Mouse (Mus musculus) left cerebral cortex, postnatal 14 days (tissue): ENCODE data around the gene Med29. TPM values are rescaled to one million over a fixed set of nuclear protein-coding genes. Genes with fewer than 3 reads are reported as not detected.

ENCODE experiments used
- DNase-seq, 2 experiments: peaks; one replicate each; pipeline ENCODE4 v3.0.0; 2021 to 2022; ENCODE audit warnings: low spot score in 2 of 2, mixed read lengths in 1 of 2
- intact Hi-C: fragments of 180-260 bp; cut with DNase I; formaldehyde crosslinking; loops from one replicate; pipeline ENCODE4 v1.15.1; 2025
- long read RNA-seq, 2 experiments: library from polyadenylated mRNA; stranded (forward); transcript quantifications; one replicate each; pipeline ENCODE4 v2.0.0; 2021
- total RNA-seq, 2 experiments: library from RNA; stranded (reverse); gene quantifications; 2 replicates each; pipeline ENCODE4 v1.2.3; 2021

Gene Med29
- 10 to 100 TPM; 18.0 to 19.8 TPM for total RNA-seq
- long read RNA-seq, experiment 1, transcript Med29-201 (4 exons, 1,281 nt): major isoform, 25 of 27 reads
- long read RNA-seq, experiment 1, partial matches to known transcripts: 1 of 27 reads
- long read RNA-seq, experiment 1, other reads (novel, unspliced or antisense): 1 of 27 reads
- long read RNA-seq, experiment 2, transcript Med29-201 (4 exons, 1,281 nt): major isoform, 17 of 20 reads
- long read RNA-seq, experiment 2, partial matches to known transcripts: 1 of 20 reads
- long read RNA-seq, experiment 2, other reads (novel, unspliced or antisense): 2 of 20 reads

- peak; percentile 97 to 99 for DNase-seq
- intact Hi-C loops: no loop called here
These were observed at the start of gene Med29, which contains the start of gene Paf1 for GRCm38 (mm10) chr7:28392429-28393271. TSS of gene Med29 (minus strand) at chr7:28392708. TSS of gene Paf1 (plus strand) at chr7:28392951.

- intact Hi-C loops: no loop called here
- DNase-seq: no peak
These were observed 49.4 kb upstream of the Med29 start for GRCm38 (mm10) chr7:28441776-28442485.

- DNase-seq: peak in 1 of 2 experiments; percentile 22
- intact Hi-C loops: no loop called here
These were observed 48.2 kb upstream of the Med29 start for GRCm38 (mm10) chr7:28440739-28441138.

- intact Hi-C loops: no loop called here
These were observed 46.3 kb upstream of the Med29 start for GRCm38 (mm10) chr7:28438771-28439170.

GRCm38 (mm10) chr7:28437964-28438363, 45.5 kb upstream of the Med29 start:
- intact Hi-C loops: loop anchor here (2.0 kb wide), 2 partner anchors 163 to 289 kb away; no protein-coding TSS in a partner anchor
- DNase-seq: no peak

More at GRCm38 (mm10) chr7:28438771-28439170, 46.3 kb upstream of the Med29 start:
- no peak for DNase-seq

GRCm38 (mm10) chr7:28436932-28437570, 44.5 kb upstream of the Med29 start, which contains the start of gene Gmfg:
TSS of gene Gmfg (plus strand) at chr7:28437447.
- intact Hi-C loops: loop anchor here (2.0 kb wide), 2 partner anchors 164 to 290 kb away; no protein-coding TSS in a partner anchor
- peak; percentile 82 to 87 for DNase-seq

GRCm38 (mm10) chr7:28436271-28436904, 43.9 kb upstream of the Med29 start:
- intact Hi-C loops: loop anchor here (2.0 kb wide), 2 partner anchors 164 to 290 kb away; no protein-coding TSS in a partner anchor
- peak; percentile 100 for DNase-seq

- DNase-seq: peak in 1 of 2 experiments; percentile 13
- intact Hi-C loops: loop anchor here (2.0 kb wide), 2 partner anchors 165 to 291 kb away; no protein-coding TSS in a partner anchor
These were observed 43.3 kb upstream of the Med29 start for GRCm38 (mm10) chr7:28435660-28436259.

- intact Hi-C loops: no loop called here
- no peak for DNase-seq
These were observed 39.7 kb upstream of the Med29 start for GRCm38 (mm10) chr7:28432252-28432651.

GRCm38 (mm10) chr7:28430512-28430911, 38.0 kb upstream of the Med29 start:
- intact Hi-C loops: no loop called here
- no peak for DNase-seq

- intact Hi-C loops: no loop called here
- no peak for DNase-seq
These were observed 35.2 kb upstream of the Med29 start for GRCm38 (mm10) chr7:28427738-28428137.

GRCm38 (mm10) chr7:28423018-28423417, 30.5 kb upstream of the Med29 start:
- DNase-seq: no peak
- intact Hi-C loops: no loop called here

GRCm38 (mm10) chr7:28419416-28419815, 26.9 kb upstream of the Med29 start:
- intact Hi-C loops: no loop called here
- DNase-seq: no peak

- peak; percentile 34 for DNase-seq
- intact Hi-C loops: no loop called here
These were observed 25.7 kb upstream of the Med29 start for GRCm38 (mm10) chr7:28418096-28418670.

- intact Hi-C loops: no loop called here
- no peak for DNase-seq
These were observed 24.9 kb upstream of the Med29 start for GRCm38 (mm10) chr7:28417368-28417767.

GRCm38 (mm10) chr7:28412826-28413225, 20.3 kb upstream of the Med29 start:
- intact Hi-C loops: no loop called here
- no peak for DNase-seq

- no peak for DNase-seq
- intact Hi-C loops: no loop called here
These were observed 18.4 kb upstream of the Med29 start for GRCm38 (mm10) chr7:28410841-28411475.
